Mouse (Mus musculus) brain, adult 2 months (tissue): ENCODE results near the gene Ampd1.

Experiments used
- DNase-seq: peaks from one replicate; pipeline ENCODE4 v3.0.0; 2011; ENCODE audit warnings: low read depth, low spot score

Ampd1 gene

GRCm38 (mm10) chr3:103102454-103103390 is 28.9 kb downstream of the Ampd1 start, which contains the start of gene Dennd2c:
Gene Dennd2c (plus strand): TSS chr3:103102604.
- peak; percentile 61 for DNase-seq

DNA sequence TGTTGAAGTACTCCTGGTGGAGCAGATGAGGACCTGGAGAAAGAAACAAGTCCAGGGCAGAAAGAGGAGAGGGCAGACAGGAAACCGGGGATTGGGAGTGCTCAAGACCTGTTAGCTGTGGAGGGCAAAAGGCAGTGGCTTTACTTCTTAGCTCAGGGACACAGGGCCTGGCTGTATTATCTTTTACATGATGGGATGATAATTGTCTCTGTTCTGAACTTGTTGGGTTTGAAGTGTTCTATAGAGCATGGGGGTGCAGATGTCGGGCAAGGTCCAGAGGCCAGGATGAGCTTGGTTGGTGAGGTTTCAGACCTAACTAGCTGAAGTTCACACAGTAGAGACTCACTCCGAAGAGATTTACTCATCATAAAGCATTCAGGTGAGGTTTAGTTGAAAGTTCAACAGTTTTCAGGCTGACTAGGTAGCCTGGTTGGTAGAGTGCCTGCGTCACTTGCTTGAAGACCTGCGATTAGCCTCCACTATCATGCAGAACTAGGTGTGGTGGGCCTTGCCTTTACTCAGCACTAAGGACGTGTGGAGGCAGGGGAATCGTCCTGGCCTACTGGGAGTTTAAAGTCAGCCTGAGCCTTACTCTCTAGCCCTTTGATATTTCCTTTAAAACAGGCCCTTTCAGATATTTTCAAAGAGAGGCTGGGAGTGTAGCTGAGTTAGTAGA is 33.9 kb downstream of the Ampd1 start:
- no peak for DNase-seq

- DNase-seq = no peak
Observed at GRCm38 (mm10) chr3:103112216-103112615, 38.4 kb downstream of the Ampd1 start.

DNA sequence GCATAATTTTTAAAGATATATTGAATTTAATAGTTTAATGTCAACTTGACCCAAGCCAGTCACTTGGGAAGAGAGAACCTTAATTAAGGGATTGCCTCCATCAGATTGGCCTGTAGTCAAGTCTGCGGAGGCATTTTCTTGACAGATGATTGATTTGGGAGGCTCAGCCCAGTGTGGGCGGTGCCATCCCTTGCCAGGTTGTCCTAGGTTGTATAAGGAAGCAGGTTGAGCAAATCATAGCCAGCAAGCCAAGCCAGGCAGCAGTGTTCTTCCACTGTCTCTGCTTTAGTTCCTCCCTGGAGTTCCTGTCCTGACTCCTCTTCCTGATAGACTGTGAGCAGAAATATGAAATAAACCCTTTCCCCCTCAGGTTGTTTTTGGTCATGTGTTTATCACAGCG is 49.8 kb downstream of the Ampd1 start:
- no peak for DNase-seq

- no peak for DNase-seq
Observed at GRCm38 (mm10) chr3:103126138-103126537, 52.3 kb downstream of the Ampd1 start.

GRCm38 (mm10) chr3:103127177-103127576 is 53.4 kb downstream of the Ampd1 start:
- no peak for DNase-seq

DNA sequence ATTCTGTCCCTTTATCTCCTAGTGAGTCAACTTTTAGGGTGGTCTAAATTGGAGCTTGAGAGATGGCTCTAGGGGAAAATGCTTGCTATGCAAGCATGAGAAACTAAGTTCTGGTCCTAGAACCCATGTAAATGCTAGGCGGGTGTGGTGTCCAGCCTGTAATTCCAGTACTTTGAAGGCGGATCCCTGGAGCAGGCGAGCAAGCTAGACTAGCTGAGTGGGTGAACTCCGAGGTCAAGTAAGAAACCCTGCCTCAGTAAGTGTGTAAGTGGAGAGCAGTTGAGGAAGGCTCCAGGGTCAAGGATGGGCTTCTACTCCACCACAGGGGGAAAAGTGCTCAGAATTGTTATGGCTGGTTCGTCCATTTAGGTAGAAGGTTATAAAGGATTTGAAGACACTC is 53.9 kb downstream of the Ampd1 start:
- no peak for DNase-seq

DNA sequence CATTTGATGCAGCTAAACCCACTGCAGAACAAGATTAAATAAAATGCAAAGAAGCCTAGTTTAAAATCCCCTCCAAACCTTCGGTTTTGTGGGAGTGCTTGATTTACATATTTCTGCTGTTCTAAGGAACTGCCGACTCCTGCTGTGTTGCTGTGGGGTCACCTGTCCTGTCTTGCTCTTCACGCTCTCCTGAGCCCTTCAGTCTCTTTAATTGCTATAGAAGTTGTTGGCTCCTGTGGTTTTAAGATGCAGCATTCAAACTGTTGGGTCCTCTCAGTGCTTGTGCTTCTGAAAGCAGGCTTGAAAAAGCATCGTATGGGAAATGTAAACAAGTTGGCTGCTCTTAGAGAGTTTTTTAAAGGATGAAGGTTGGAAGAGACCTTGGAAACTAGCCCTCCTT is 54.4 kb downstream of the Ampd1 start:
- DNase-seq = no peak

- DNase-seq = no peak
Observed at GRCm38 (mm10) chr3:103129367-103130159, 55.7 kb downstream of the Ampd1 start.

DNA sequence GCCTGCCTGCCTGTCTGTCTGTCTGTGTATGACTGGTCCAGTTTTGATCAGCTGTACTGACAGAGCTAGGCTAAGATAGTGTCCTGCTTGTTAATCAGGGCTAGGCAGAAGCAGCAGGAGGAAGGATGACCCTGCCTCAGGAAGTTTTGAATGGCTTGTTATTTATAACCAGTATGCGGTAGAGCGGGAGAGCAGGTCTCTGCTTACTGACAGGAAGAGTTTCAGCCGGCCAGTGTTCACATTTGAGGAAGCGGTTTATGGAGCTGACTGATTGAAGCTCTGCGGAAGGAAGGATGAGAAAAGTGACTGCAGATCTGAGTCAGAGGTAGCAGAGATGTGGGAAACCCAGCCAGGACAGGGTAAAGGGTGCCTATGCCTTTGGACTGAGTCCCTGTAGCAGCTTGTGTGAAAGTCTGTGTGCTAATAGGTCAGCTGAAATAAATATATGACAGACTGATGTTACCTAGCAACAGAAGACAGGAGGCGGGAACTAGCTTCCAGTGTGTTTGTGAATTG is 56.5 kb downstream of the Ampd1 start:
- peak; percentile 56 for DNase-seq

DNA sequence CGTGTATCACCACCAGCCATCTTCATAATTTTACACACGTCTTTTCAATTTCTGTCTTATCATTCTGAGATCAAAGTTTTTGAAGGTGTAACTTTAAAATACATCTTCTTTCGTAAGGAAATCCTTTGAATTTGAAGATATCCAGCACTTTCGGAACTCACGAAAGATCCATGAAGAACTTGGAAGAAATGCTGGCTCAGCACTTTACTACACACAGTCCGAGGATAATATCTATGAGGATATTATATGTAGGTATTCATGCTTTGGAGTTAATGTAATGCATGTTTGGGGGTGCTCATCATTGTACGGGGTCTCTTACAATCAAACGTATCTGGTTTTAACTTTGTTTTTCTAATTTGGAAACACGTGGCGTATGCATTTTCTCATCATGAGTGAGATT is 59.3 kb downstream of the Ampd1 start:
- DNase-seq = no peak

DNA sequence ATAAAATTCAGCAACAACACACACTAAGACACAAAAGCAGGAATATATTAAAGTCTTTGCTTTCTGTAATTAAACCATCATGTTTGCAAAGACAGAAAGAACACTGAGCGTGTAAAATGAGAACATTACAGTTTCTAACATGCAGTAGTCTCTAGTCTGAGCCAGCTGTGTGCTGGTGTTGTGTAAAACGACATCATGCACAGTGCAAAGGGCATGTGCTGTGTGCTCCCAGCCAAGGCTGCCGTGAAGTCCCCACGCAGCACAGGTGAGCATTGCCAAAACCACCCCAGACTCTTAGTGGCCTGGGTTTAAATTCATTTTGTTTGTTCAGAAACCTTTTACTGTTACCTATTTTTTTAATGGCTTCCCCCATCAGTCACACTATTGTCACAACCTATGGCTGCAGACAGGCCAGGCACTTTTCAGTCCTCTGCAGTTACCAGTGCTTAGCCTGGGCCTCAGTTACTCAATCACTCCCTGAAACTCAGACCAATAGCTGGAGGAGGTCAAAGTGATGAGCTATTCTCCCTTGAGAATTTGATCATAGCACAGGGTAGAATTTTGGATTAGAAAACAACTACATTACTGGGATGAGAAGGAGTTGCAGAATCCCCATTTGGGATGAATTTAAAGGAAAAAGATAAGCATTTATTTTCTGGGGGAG is 62.7 kb downstream of the Ampd1 start:
- DNase-seq = no peak

DNA sequence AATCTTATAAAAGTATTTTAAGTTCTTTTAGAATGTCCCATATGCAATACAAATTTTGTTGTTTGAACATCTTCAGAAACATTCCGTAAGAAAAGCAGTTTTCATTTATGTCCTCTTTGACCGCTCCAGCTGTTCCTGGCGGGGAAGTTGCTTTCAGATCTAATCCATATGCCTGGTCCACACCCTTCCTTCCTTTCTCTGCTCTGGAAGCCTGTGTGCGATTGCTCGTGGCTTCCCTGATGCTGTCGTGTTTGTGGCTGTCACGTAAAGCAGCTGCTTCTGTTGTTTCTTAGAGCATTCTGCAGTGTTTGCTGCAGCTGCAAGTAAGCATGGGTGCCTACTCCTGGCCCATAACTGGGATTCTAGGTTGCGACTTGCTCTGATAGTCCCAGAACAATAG is 65.2 kb downstream of the Ampd1 start:
- no peak for DNase-seq

GRCm38 (mm10) chr3:103140095-103140838 is 66.5 kb downstream of the Ampd1 start:
- DNase-seq = peak; percentile 36

DNA sequence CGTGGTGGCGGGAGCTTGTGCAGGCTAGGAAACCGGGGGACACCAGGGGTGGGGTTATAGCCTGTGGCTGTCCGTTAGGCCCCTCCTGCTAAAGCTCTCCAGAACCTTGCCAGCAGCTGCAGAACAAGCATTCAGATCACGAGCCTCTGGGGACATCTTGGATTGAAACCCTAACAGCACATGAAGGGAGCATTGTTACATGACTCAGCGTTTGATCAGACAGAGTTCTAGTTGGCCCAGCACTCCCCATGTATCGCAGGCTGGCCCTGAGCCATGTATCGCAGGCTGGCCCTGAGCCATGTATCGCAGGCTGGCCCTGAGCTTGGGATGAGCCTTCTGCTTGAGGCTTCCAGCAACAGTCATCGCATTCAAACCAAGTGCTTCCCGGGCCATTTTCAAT is 67.5 kb downstream of the Ampd1 start:
- peak; percentile 26 for DNase-seq

DNA sequence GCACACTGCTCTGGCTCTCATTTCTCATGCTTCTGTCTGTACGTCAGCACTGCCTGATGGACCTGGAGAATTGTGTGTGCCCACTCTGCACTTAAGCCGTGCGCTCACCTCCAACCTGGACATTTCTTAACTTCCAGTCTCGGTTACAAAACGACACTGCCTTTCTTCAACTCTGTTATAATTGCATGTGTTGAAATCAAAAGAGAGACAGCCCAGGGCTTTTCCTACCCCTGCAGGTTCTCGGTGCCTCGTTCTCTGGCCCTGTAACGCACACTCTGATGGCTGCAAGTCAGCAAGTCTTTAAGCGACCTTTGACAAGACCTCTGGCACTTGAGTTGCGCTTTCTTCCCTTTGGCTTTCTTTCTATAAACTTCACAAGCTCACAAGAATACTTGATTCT is 68.6 kb downstream of the Ampd1 start:
- DNase-seq = no peak

- no peak for DNase-seq
Observed at GRCm38 (mm10) chr3:103145336-103145735, 71.5 kb downstream of the Ampd1 start.

DNA sequence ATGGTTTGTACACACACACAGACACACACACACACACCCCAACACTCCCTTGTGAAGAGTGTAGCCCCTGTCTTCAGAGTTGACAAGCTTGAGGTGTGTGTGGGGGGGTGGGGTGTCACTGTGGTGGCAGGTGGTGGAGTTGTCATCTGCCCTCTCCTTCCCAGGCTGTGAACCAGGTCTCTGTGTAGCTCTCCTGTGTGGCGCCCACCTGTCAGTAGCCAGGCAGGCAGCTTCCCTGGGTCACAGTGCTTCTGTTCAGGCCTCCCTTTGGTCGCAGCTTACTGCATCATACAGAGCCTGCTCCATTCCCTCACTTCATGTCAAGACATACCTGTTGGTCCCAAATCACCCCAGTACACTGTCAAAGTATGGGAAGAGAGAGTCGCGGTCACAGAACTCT is 72.0 kb downstream of the Ampd1 start:
- DNase-seq = no peak

DNA sequence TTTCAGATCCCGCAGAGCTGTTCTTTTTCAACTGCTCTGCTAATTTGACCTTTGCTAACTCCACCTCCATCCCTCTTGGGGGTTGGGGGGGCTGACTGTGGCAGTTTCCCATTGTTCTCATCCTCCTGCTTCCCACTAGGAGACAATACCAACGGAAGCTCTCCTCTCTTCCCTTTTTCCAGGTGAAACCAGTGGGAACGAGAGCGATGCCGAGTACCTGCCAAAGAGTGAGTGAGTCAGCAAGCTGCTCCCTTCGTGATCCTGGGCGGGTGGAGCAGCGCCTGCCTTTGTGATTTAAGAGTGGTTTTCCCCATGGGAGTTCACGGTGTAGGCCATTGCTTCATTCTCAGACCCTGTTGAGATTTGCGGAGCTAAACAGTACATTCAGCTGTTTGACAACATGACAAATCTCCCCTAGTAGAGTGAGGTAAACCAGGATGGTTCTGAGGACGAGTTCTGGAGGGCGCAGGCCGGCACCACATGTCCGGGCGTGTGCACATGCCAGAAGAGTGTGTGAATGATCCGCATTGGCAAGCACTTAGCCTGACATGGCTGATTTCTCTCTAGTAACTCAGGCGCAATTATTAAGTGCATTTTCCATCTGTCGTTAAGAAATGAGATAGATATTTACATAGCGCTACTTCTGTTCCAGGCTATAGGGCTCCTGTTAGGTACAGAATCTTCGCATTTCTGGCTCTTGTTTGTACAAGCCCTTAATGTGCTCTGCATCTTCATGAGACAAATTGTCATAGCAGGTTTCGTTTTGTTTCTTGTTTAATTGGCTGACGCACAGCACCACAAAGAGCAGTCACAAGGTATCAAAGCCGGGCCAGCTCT is 72.7 kb downstream of the Ampd1 start:
- peak; percentile 19 for DNase-seq

- no peak for DNase-seq
Observed at GRCm38 (mm10) chr3:103147775-103148174, 74.0 kb downstream of the Ampd1 start.
